Mouse (Mus musculus) cerebellum, adult 11 months (tissue): ENCODE measurements around the gene Erc2.

Source experiments
- DNase-seq: peaks from one replicate; pipeline ENCODE4 v3.0.0; 2022

Erc2 gene

GRCm38 (mm10) chr14:27622176-27622922 is at the start of gene Erc2:
Gene Erc2 (plus strand): TSS chr14:27622428.
- peak; percentile 82 for DNase-seq

- DNase-seq = no peak
Measured at GRCm38 (mm10) chr14:27578443-27578842, 43.8 kb upstream of the Erc2 start.

DNA sequence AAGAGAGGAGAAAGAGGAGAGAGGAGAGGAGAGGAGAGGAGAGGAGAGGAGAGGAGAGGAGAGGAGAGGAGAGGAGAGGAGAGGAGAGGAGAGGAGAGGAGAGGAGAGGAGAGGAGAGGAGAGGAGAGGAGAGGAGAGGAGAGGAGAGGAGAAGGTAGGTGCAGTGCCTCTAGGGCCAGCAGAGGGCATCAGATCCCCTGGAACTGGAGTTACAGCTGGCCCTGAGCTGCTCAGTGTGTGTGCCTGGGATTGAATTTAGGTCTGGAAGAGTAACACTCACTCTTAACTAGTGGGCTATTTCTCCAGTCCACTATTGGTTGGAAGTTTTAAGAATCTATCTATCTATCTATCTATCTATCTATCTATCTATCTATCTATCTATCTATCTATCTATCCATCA is 32.6 kb upstream of the Erc2 start:
- DNase-seq = peak; percentile 15

DNA sequence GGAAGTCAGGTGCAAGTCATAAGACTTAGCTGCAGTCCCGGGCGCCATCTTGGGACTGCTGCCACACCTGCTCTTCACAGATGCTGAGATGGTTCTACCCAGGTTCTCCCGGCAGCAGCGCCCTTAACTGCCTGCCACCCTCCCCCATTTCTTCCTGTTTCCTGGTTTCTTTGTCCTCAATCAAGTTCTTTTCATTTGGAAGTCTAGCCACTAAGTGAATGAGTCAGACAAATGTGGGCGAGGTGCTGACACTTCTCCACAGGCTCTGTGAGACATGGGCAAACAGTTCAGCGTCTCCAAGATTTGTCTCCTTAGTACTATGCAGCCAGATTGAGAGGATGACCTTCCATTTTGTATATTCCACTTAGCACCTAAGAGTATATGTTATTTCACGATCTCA is 30.1 kb upstream of the Erc2 start:
- no peak for DNase-seq

DNA sequence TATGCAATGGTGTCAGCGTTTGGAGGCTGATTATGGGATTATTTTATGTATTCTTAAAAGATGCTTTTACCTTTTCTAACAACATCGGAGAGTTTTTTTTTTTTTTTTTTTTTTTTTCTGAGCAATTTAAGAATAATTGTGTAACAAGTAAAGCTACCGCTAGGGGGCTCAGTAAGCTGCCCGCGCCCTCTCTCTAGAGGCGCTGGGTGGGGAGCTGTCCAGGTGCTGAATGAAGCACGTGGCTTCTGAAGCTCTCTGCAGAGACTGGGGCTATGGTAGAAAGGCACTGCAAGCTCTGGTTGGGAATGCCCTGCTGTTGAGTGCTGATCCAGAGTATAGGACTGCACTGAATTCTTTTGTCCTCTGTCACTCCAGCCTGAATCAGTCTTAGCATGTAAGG is 26.0 kb upstream of the Erc2 start:
- DNase-seq = peak; percentile 47

DNA sequence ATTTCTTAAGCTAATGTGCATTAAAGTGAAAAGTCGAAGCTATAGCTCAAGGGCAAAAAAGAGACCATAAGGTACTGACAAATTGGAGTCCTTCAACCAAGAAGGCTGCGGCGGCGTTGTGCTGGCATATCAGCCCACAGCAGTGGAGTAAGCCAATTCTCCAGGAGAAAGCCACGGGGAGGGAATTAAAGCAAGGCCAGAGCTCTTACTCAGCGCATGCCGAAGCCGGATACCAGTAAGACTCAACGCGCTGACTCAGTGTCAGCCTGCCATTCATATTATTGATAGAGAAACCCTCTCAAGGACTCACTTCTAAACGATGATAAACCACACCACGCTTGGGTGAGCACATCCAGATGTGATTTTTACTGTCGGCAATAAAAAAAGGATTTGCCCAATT is 20.1 kb upstream of the Erc2 start:
- DNase-seq = no peak

- no peak for DNase-seq
Measured at GRCm38 (mm10) chr14:27607419-27607818, 14.8 kb upstream of the Erc2 start.

DNA sequence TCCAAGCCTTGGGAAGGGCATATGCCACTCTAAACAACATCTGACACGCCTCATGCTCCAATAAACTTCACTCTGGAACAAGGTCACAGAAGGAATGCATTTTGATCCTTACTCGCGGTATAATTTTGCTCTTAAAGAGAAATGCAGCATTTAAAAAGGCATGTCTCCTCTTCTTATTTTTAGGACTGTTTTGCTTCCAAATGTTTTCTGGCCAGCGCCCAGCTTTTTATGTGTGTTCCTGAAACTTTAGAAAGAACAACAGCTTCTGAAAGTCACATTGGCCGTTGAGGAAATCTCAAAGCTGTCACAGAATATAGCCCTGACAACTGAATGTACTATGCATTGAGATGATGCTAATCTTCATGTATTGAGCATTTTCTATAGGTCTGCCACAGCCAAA is 8.5 kb upstream of the Erc2 start:
- DNase-seq = no peak

- DNase-seq = no peak
Measured at GRCm38 (mm10) chr14:27617286-27617685, 4.9 kb upstream of the Erc2 start.

- peak; percentile 19 for DNase-seq
Measured at GRCm38 (mm10) chr14:27621576-27621975, 652 bp upstream of the Erc2 start.

GRCm38 (mm10) chr14:27622923-27623219 is 643 bp downstream of the Erc2 start:
- DNase-seq = no peak

- DNase-seq = peak; percentile 79
Measured at GRCm38 (mm10) chr14:27623368-27623767, 1.1 kb downstream of the Erc2 start.

DNA sequence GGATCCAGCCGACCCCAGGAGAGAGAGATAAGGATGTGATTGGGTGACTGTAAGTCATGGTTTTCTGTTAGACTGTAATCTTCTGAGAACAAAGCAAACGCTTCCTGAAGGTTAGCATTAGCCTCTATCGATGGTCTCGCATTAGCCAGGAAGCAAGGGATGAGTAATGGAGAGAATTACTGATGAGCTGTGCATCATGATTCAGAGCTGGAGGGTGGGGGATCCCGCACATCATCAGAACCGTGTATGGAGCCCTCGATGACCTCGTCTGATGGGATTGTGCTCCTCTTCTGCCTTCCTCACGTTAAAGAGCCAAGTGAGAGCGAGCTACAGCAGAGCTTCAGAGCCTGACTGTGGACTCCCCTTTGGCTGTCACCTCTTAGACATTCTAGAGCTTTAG is 6.5 kb downstream of the Erc2 start:
- DNase-seq = no peak

DNA sequence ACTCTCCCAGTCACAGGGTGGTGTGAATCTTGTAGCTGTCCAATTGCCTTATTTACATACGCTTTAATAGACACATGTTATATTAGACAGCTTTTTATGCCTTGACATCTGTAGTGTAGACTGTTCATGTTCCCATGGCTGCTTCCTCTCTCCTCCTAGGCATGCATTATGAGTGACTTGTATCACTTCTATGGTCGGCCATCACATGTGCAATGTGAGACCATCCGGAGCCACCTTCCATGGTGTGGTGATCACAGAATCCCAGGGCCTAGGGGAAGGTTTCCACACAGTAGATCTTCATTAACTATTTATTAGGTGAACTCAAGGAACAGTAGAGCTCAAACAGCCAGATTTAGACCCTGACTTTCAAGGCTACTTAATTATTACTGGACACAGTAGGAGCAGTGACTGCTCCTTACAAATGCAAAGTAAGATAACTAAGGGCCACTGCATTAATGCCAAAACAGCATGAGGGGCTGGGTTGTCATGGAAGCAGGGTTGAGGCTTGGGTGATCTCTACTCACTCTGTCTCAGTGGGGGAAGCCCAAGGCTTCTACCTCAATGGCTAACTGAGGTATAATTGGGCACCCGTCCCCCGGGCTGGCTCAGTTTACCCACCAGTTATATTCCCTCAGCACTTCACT is 7.3 kb downstream of the Erc2 start:
- DNase-seq = no peak

- no peak for DNase-seq
Measured at GRCm38 (mm10) chr14:27630973-27631640, 8.9 kb downstream of the Erc2 start.

GRCm38 (mm10) chr14:27634761-27635160 is 12.5 kb downstream of the Erc2 start:
- no peak for DNase-seq

- no peak for DNase-seq
Measured at GRCm38 (mm10) chr14:27636556-27636955, 14.3 kb downstream of the Erc2 start.

- no peak for DNase-seq
Measured at GRCm38 (mm10) chr14:27641382-27641781, 19.2 kb downstream of the Erc2 start.

DNA sequence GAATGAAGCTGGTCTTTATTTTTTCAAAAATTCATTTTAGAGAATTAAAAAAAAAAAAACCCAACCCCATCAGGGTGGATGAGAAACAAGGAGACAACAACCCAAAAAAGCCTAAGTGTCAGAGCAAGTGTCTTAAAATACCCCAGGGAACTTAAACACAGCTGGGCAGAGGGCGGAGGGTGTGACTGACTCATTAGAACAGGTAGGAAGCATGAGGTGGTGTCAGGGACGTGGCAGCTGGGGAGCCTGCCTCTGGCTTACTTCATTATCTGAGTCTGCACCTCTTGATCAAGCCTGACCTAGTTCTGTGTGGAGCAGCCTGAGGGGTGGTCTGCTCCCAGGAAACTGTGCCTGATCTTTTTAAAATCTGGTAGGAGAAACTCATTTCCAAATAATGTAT is 20.8 kb downstream of the Erc2 start:
- DNase-seq = no peak

GRCm38 (mm10) chr14:27654670-27655069 is 32.4 kb downstream of the Erc2 start:
- DNase-seq = no peak

DNA sequence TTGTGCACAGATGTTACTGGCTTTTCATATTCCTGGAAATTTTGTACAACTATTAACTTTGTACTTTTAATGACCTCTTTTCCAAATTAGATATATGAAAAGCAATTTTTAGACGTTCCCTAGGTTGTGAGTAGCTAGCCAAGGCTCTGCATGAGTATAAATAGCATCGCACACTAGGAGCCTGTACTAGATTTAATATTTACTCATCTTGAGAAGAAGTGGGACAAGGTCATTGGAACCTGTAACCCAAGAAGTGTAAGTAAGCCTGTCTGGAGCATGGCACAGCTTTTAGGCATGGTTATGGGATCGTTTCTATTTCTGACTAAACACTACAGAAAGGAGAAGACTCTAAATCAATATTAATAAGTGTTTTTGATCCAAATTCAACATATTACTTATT is 36.4 kb downstream of the Erc2 start:
- no peak for DNase-seq

DNA sequence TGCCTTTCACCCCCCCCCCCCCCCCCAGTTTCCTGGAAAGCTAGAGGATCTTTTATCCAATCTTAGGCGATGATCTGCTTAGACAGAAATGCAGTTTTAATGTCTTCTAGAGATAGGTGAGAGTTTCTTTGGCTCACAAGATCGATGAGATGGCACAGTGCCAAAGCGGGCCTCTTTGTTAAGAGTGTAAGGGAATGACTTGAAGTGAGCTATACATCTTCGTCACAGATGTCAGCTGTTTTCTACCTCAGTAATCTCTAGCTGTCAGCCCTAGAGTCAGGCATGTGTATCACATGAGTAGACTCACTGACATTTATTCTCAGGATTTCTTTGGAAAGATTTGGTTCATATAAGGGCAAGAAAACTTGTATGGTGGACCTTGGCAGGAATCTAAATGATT is 39.2 kb downstream of the Erc2 start:
- no peak for DNase-seq

- no peak for DNase-seq
Measured at GRCm38 (mm10) chr14:27662251-27662650, 40.0 kb downstream of the Erc2 start.
